Mouse (Mus musculus) intestine, embryonic 14.5 days (tissue): ENCODE results near the gene Alox5ap. TPM values are rescaled to one million over a fixed set of nuclear protein-coding genes. Genes with fewer than 3 reads are reported as not detected.

Experiments used
- ATAC-seq: fragments of 200-750 bp; cut with Nextera tagmentation; replicated peaks from 2 replicates; pipeline ENCODE4 v1.8.0; 2017; ENCODE audit warnings: low read depth, moderate number of reproducible peaks, moderate TSS enrichment, moderate library complexity; ENCODE audit not compliant: low FRiP score, low TSS enrichment
- DNase-seq: peaks from one replicate; pipeline ENCODE4 v3.0.0-alpha.2; 2018; ENCODE audit warnings: low spot score
- H3K27ac ChIP-seq: fragments of 300-500 bp; sonication (generic); 2 replicates; pipeline ENCODE4 v1.5.1; 2014; ENCODE audit warnings: low read depth, mild to moderate bottlenecking, control low read depth
- H3K27me3 ChIP-seq: fragments of 300-500 bp; sonication (generic); replicated peaks from 2 replicates; pipeline ENCODE4 v1.6.1; 2014; ENCODE audit warnings: low read length, control low read depth; ENCODE audit not compliant: control insufficient read depth, insufficient read depth
- H3K36me3 ChIP-seq: fragments of 300-500 bp; sonication (generic); 2 replicates; pipeline ENCODE4 v1.6.1; 2014; ENCODE audit warnings: low read length, control low read depth; ENCODE audit not compliant: control insufficient read depth, insufficient read depth
- H3K4me1 ChIP-seq: fragments of 300-500 bp; sonication (generic); replicated peaks from 2 replicates; pipeline ENCODE4 v1.6.1; 2014; ENCODE audit warnings: low read length, control low read depth, mixed read lengths; ENCODE audit not compliant: control insufficient read depth, insufficient read depth
- H3K4me2 ChIP-seq: fragments of 300-500 bp; sonication (generic); 2 replicates; pipeline ENCODE4 v1.6.1; 2014; ENCODE audit warnings: low read length
- H3K4me3 ChIP-seq: fragments of 300-500 bp; sonication (generic); 2 replicates; pipeline ENCODE4 v1.5.1; 2014; ENCODE audit warnings: low read depth, low read length, control low read depth, mixed read lengths
- H3K9ac ChIP-seq: fragments of 300-500 bp; sonication (generic); 2 replicates; pipeline ENCODE4 v1.6.1; 2014; ENCODE audit warnings: mild to moderate bottlenecking, low read length
- H3K9me3 ChIP-seq: fragments of 300-500 bp; sonication (generic); 2 replicates; pipeline ENCODE4 v1.6.1; 2016; ENCODE audit warnings: low read length, control low read depth; ENCODE audit not compliant: control insufficient read depth
- WGBS: fragments of 180-500 bp; shearing (Covaris S2); extraction: QIAGEN DNeasy Blood & Tissue Kit; methylation state at CpG from one replicate; pipeline ENCODE4 v1.1.7; 2014; 5-methylcytosine and 5-hydroxymethylcytosine counted together
- polyA plus RNA-seq: library from polyadenylated mRNA; unstranded; fragments of >200 nt; fragmentation: Nextera tagmentation; extraction: Ambion mirVana; gene quantifications from 2 replicates; pipeline ENCODE4 v1.2.1, GENCODE M21; 2014

Gene Alox5ap
- polyA plus RNA-seq, 1 experiment from 2014 or later, result 10.4 TPM

GRCm38 (mm10) chr5:149235002-149235401 is 29.6 kb upstream of the Alox5ap start:
- no peaks in the 10 kb centered on the region for H3K4me1 ChIP-seq
- ATAC-seq (no peak), DNase-seq (no peak)
- no peak overlapping the region for H3K9ac ChIP-seq
- 84% methylated on average over 7 of the region's 7 CpGs for WGBS
- H3K4me2 ChIP-seq, result no peak overlapping the region
- H3K9me3 ChIP-seq, result no peaks in the 10 kb centered on the region
- H3K27ac ChIP-seq, result no peak overlapping the region
- no peaks in the 10 kb centered on the region for H3K27me3 ChIP-seq
- no peaks in the 10 kb centered on the region for H3K36me3 ChIP-seq
- H3K4me3 ChIP-seq, result no peak overlapping the region

DNA sequence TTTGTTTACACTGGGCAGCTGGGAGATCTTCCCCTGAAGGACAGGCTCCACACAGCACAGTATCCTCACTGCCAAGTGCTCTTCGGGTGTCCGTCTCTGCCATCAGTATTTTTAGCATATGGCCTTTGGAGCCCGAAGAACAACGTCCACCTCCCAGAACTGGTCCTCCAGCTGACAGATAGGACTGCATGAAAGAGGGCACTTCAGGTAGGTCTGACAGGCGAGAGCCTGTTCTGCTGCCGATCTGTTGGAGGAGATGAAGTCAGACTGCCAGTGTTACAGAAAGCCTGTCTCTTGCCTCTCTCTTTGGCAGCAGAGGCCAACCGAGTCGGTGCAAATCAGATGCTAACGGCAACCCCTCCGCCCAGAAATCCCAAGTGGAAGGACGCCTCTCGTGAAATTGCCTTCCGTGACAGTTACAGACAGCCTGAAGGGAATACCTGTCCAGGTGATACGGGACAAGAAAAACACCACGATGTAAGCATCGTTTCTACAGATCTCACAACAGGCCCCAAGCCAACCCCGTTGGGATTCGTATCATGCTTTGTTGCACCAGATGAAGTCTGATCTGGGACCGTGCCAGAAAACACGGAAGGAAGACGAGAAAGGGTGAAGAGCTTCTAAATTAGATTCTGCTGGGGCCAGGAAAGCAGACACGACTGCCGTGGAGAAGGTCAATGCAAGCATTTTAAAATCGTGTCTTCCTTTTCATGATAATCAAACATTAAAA is 27.2 kb upstream of the Alox5ap start:
- Histone ChIP-seq H3K4me1 (no peaks in the 10 kb centered on the region), H3K27me3 (no peaks in the 10 kb centered on the region), H3K9me3 (0 out of 2 replicates have a peak, but pooled peaks cover 3% of the 10 kb centered on the region), H3K4me3 (no peak overlapping the region), H3K27ac (no peak overlapping the region), H3K36me3 (no peaks in the 10 kb centered on the region), H3K9ac (no peak overlapping the region), H3K4me2 (no peak overlapping the region)
- no peak for ATAC-seq
- WGBS, result 80% methylated on average over 24 of the region's 24 CpGs
- no peak for DNase-seq

GRCm38 (mm10) chr5:149242467-149242866 is 22.1 kb upstream of the Alox5ap start:
- Histone ChIP-seq H3K4me3 (no peak overlapping the region), H3K27ac (no peak overlapping the region), H3K36me3 (no peaks in the 10 kb centered on the region), H3K4me1 (peaks cover 15% of the 10 kb centered on the region), H3K9ac (no peak overlapping the region), H3K4me2 (no peak overlapping the region), H3K27me3 (no peaks in the 10 kb centered on the region), H3K9me3 (0 out of 2 replicates have a peak, but pooled peaks cover 3% of the 10 kb centered on the region)
- DNase-seq, result no peak
- 93% methylated on average over 5 of the region's 5 CpGs for WGBS
- ATAC-seq, result no peak

- Histone ChIP-seq H3K27me3 (no peaks in the 10 kb centered on the region), H3K27ac (no peak overlapping the region), H3K9me3 (0 out of 2 replicates have a peak, but pooled peaks cover 3% of the 10 kb centered on the region), H3K36me3 (no peaks in the 10 kb centered on the region), H3K4me3 (no peak overlapping the region), H3K9ac (no peak overlapping the region), H3K4me2 (no peak overlapping the region), H3K4me1 (peaks cover 15% of the 10 kb centered on the region)
- 48% methylated on average over 5 of the region's 5 CpGs for WGBS
- DNase-seq (no peak), ATAC-seq (no peak)
These were observed 21.5 kb upstream of the Alox5ap start for GRCm38 (mm10) chr5:149243053-149243452.

GRCm38 (mm10) chr5:149245391-149245964 is 19.1 kb upstream of the Alox5ap start:
- ATAC-seq (no peak), DNase-seq (no peak)
- 0 out of 2 replicates have a peak, but pooled peaks cover 3% of the 10 kb centered on the region for H3K9me3 ChIP-seq
- H3K4me3 ChIP-seq, result peak overlapping the region; percentile 7; the same call in 1 of the 2 replicates
- peak overlapping the region; percentile 40 for H3K27ac ChIP-seq
- 23% methylated on average over 9 of the region's 9 CpGs for WGBS
- no peaks in the 10 kb centered on the region for H3K27me3 ChIP-seq
- no peaks in the 10 kb centered on the region for H3K36me3 ChIP-seq
- peak overlapping the region; percentile 59 for H3K4me2 ChIP-seq
- H3K4me1 ChIP-seq, result peaks cover 15% of the 10 kb centered on the region
- 0 out of 2 replicates have a peak overlapping the region, but pooled peaks have one; percentile 35 for H3K9ac ChIP-seq

DNA sequence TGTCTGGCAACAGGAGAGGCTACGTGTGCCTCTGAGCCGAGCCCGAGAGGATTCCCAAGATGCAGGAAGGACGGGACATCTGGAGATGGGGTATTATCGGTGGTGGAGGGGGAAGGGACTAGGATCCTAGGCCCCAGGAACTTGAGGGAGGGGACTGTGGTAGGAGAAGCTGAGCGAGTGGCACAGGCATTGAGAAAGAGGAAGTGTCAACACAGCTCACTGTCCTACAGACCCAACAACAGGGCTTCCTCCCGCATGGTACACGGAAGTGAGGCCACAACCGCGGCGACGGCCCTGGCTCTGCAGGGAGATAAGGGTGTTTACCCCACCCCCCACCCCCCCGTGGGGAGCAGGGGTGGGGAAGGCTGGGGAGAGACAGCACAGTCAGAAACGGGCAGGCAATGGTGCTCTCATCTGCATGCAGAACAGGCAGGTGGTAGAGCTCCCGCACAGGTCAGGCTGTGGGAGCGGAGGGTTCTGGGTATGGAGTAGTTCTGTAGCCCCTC is 18.5 kb upstream of the Alox5ap start:
- Histone ChIP-seq H3K4me1 (peaks cover 15% of the 10 kb centered on the region), H3K27me3 (no peaks in the 10 kb centered on the region), H3K4me2 (peak overlapping the region; percentile 59), H3K4me3 (peak overlapping the region; percentile 7), H3K36me3 (no peaks in the 10 kb centered on the region), H3K9ac (peak overlapping the region; percentile 35; the same call in 1 of the 2 replicates), H3K27ac (peak overlapping the region; percentile 40), H3K9me3 (0 out of 2 replicates have a peak, but pooled peaks cover 3% of the 10 kb centered on the region)
- 13% methylated on average over 16 of the region's 16 CpGs for WGBS
- DNase-seq (peak; percentile 79), ATAC-seq (peak; percentile 84)

- H3K9me3 ChIP-seq, result no peaks in the 10 kb centered on the region
- no peaks in the 10 kb centered on the region for H3K27me3 ChIP-seq
- ATAC-seq, result no peak
- H3K36me3 ChIP-seq, result no peaks in the 10 kb centered on the region
- H3K4me2 ChIP-seq, result no peak overlapping the region; the same call in 1 of the 2 replicates
- H3K4me1 ChIP-seq, result peaks cover 15% of the 10 kb centered on the region
- H3K27ac ChIP-seq, result no peak overlapping the region
- WGBS, result 27% methylated on average over 20 of the region's 20 CpGs
- H3K4me3 ChIP-seq, result no peak overlapping the region
- no peak overlapping the region for H3K9ac ChIP-seq
- no peak for DNase-seq
These were observed 17.3 kb upstream of the Alox5ap start for GRCm38 (mm10) chr5:149247047-149247904.

GRCm38 (mm10) chr5:149252303-149252702 is 12.3 kb upstream of the Alox5ap start:
- H3K4me2 ChIP-seq, result no peak overlapping the region
- H3K27ac ChIP-seq, result no peak overlapping the region
- H3K27me3 ChIP-seq, result no peaks in the 10 kb centered on the region
- no peak overlapping the region for H3K9ac ChIP-seq
- H3K4me1 ChIP-seq, result 0 out of 2 replicates have a peak, but pooled peaks cover under 1% of the 10 kb centered on the region
- DNase-seq, result no peak
- no peaks in the 10 kb centered on the region for H3K9me3 ChIP-seq
- no peak overlapping the region for H3K4me3 ChIP-seq
- 79% methylated on average over 3 of the region's 3 CpGs for WGBS
- no peaks in the 10 kb centered on the region for H3K36me3 ChIP-seq
- ATAC-seq, result no peak
